Mouse (Mus musculus): ENCODE data around the gene Kif1b.
"Not testable (repeated sequence)": the region's sequence is repeated elsewhere in the genome, so short reads cannot be mapped to it uniquely, and the experiment has no call there.

The Kif1b gene

GRCm38 (mm10) chr4:149170394-149170931 is 137.0 kb downstream of the Kif1b start:
- DNase-seq (ENCODE audit: low spot score in 2 of 2): no peak

GRCm38 (mm10) chr4:149169926-149170325 is 137.6 kb downstream of the Kif1b start:
- not testable (repeated sequence) for DNase-seq (ENCODE audit: low spot score in 2 of 2)

GRCm38 (mm10) chr4:149168016-149168415 is 139.5 kb downstream of the Kif1b start:
- no peak for DNase-seq (ENCODE audit: low spot score in 2 of 2)

GRCm38 (mm10) chr4:149166957-149167611 is 140.4 kb downstream of the Kif1b start:
- DNase-seq (ENCODE audit: low spot score in 2 of 2): no peak

- DNase-seq (ENCODE audit: low spot score in 2 of 2): peak; percentile 96
These were observed 141.1 kb downstream of the Kif1b start, which contains the start of gene Pgd for GRCm38 (mm10) chr4:149166215-149166946. Gene Pgd (minus strand): TSS chr4:149166771.

GRCm38 (mm10) chr4:149164150-149164549 is 143.3 kb downstream of the Kif1b start:
- DNase-seq (ENCODE audit: low spot score in 2 of 2): no peak

- DNase-seq (ENCODE audit: low spot score in 2 of 2): no peak
These were observed 144.3 kb downstream of the Kif1b start for GRCm38 (mm10) chr4:149163196-149163595.

GRCm38 (mm10) chr4:149161166-149161565 is 146.3 kb downstream of the Kif1b start:
- no peak for DNase-seq (ENCODE audit: low spot score in 2 of 2)

- DNase-seq (ENCODE audit: low spot score in 2 of 2): no peak
These were observed 147.6 kb downstream of the Kif1b start for GRCm38 (mm10) chr4:149159891-149160290.

GRCm38 (mm10) chr4:149159203-149159602 is 148.3 kb downstream of the Kif1b start:
- no peak for DNase-seq (ENCODE audit: low spot score in 2 of 2)

- DNase-seq (ENCODE audit: low spot score in 2 of 2): no peak
These were observed 150.0 kb downstream of the Kif1b start for GRCm38 (mm10) chr4:149157415-149157973.

GRCm38 (mm10) chr4:149155711-149156110 is 151.8 kb downstream of the Kif1b start:
- DNase-seq (ENCODE audit: low spot score in 2 of 2): no peak

GRCm38 (mm10) chr4:149154859-149155258 is 152.6 kb downstream of the Kif1b start:
- DNase-seq (ENCODE audit: low spot score in 2 of 2): no peak

GRCm38 (mm10) chr4:149150721-149151120 is 156.8 kb downstream of the Kif1b start:
- DNase-seq (ENCODE audit: low spot score in 2 of 2): no peak

- no peak for DNase-seq (ENCODE audit: low spot score in 2 of 2)
These were observed 157.2 kb downstream of the Kif1b start for GRCm38 (mm10) chr4:149150256-149150655.

- no peak for DNase-seq (ENCODE audit: low spot score in 2 of 2)
These were observed 157.9 kb downstream of the Kif1b start for GRCm38 (mm10) chr4:149149611-149150010.

- no peak for DNase-seq (ENCODE audit: low spot score in 2 of 2)
These were observed 158.3 kb downstream of the Kif1b start for GRCm38 (mm10) chr4:149149196-149149595.

- no peak for DNase-seq (ENCODE audit: low spot score in 2 of 2)
These were observed 159.4 kb downstream of the Kif1b start for GRCm38 (mm10) chr4:149148084-149148483.

- DNase-seq (ENCODE audit: low spot score in 2 of 2): no peak
These were observed 160.0 kb downstream of the Kif1b start for GRCm38 (mm10) chr4:149147528-149147927.

GRCm38 (mm10) chr4:149145151-149145550 is 162.3 kb downstream of the Kif1b start:
- DNase-seq (ENCODE audit: low spot score in 2 of 2): no peak

- DNase-seq (ENCODE audit: low spot score in 2 of 2): peak in 1 of 2 experiments; percentile 79
These were observed 163.0 kb downstream of the Kif1b start for GRCm38 (mm10) chr4:149144459-149144858.

GRCm38 (mm10) chr4:149143594-149143993 is 163.9 kb downstream of the Kif1b start:
- DNase-seq (ENCODE audit: low spot score in 2 of 2): no peak

GRCm38 (mm10) chr4:149138515-149138914 is 169.0 kb downstream of the Kif1b start:
- DNase-seq (ENCODE audit: low spot score in 2 of 2): no peak
